Mouse (Mus musculus): ENCODE measurements around the gene Tmem245.

GRCm38 (mm10) chr4:56894196-56894595 is 53.0 kb downstream of the Tmem245 start:
- TF ChIP-seq MEF2A (IDR thresholded peaks at IDR 0.05; ENCODE audit: extremely low read depth, insufficient replicate concordance, low read depth, low read length, poor library complexity, severe bottlenecking) = no peak
- TF ChIP-seq POLR2A (IDR thresholded peaks at IDR 0.05; ENCODE audit: control insufficient read depth in 1 of 2, insufficient read depth in 1 of 2, low read depth in 1 of 2, low read length in 2 of 2, poor library complexity in 1 of 2) = no peak
- no peak for TF ChIP-seq CTCF (IDR thresholded peaks at IDR 0.05 in 2 of 3, conservative IDR thresholded peaks at IDR 0.05 in 1 of 3; ENCODE audit: control insufficient read depth in 1 of 3, insufficient read depth in 1 of 3, low read depth in 2 of 3, low read length in 3 of 3, poor library complexity in 1 of 3, severe bottlenecking in 1 of 3)
- no peak for TF ChIP-seq ZC3H11A (IDR thresholded peaks at IDR 0.05; ENCODE audit: low read depth, low read length)
- TF ChIP-seq CHD1 (IDR thresholded peaks at IDR 0.05; ENCODE audit: low read depth, low read length) = no peak
- no peak for TF ChIP-seq ZNF384 (IDR thresholded peaks at IDR 0.05; ENCODE audit: low read depth, low read length)
- TF ChIP-seq E2F4 (IDR thresholded peaks at IDR 0.05; ENCODE audit: borderline replicate concordance, low read depth, low read length) = no peak
- no peak for TF ChIP-seq ZMIZ1 (IDR thresholded peaks at IDR 0.05; ENCODE audit: low read depth, low read length)
- no peak for TF ChIP-seq UBTF (IDR thresholded peaks at IDR 0.05; ENCODE audit: borderline replicate concordance, insufficient read depth, low read depth, low read length)
- no peak for TF ChIP-seq TCF12 (IDR thresholded peaks at IDR 0.05; ENCODE audit: low read depth, low read length)
- TF ChIP-seq GATA1 (IDR thresholded peaks at IDR 0.05; ENCODE audit: low read depth, low read length) = no peak
- TF ChIP-seq KAT2A (conservative IDR thresholded peaks at IDR 0.05; ENCODE audit: low read depth, low read length) = no peak
